Mouse (Mus musculus) C2C12 (cell line): Measurements from ENCODE around the gene Cryba4. TPM values are rescaled to one million over a fixed set of nuclear protein-coding genes. Genes with fewer than 3 reads are reported as not detected.

Experiments used
- H3K27me3 ChIP-seq: one replicate; pipeline ENCODE4 v1.6.1; 2011; ENCODE audit not compliant: control insufficient read depth, insufficient read depth, insufficient read length
- H3K36me3 ChIP-seq: one replicate; pipeline ENCODE4 v1.6.1; 2011; ENCODE audit not compliant: control insufficient read depth, insufficient read depth
- H3K4me3 ChIP-seq: one replicate; pipeline ENCODE4 v1.5.1; 2011; ENCODE audit warnings: mild to moderate bottlenecking, control low read depth; ENCODE audit not compliant: poor library complexity, insufficient read depth, severe bottlenecking
- H3K79me2 ChIP-seq: one replicate; pipeline ENCODE4 v1.6.1; 2011; ENCODE audit not compliant: control insufficient read depth, insufficient read depth
- H3K79me3 ChIP-seq: one replicate; pipeline ENCODE4 v1.6.1; 2011; ENCODE audit warnings: low read depth, control low read depth
- H3ac ChIP-seq: one replicate; pipeline ENCODE3; 2011; ENCODE audit warnings: low read depth; ENCODE audit not compliant: control insufficient read depth, insufficient read length
- CEBPB ChIP-seq: IDR thresholded peaks from one replicate; pipeline ENCODE4 v1.6.1; 2011; ENCODE audit warnings: low read depth, mild to moderate bottlenecking, control low read depth, moderate library complexity
- CTCF ChIP-seq: IDR thresholded peaks from one replicate; pipeline ENCODE4 v1.5.1; 2011; ENCODE audit not compliant: control insufficient read depth, insufficient read depth, insufficient read length
- FOSL1 ChIP-seq: IDR thresholded peaks from one replicate; pipeline ENCODE4 v1.8.0; 2011; ENCODE audit warnings: mild to moderate bottlenecking, low read length; ENCODE audit not compliant: poor library complexity, insufficient read depth, severe bottlenecking
- MAX ChIP-seq: IDR thresholded peaks from one replicate; pipeline ENCODE4 v1.6.1; 2011; ENCODE audit warnings: mild to moderate bottlenecking, control low read depth
- MYOD1 ChIP-seq: IDR thresholded peaks from one replicate; pipeline ENCODE4 v1.6.1; 2011; ENCODE audit warnings: low read depth; ENCODE audit not compliant: control insufficient read depth, insufficient read length
- MYOG ChIP-seq: IDR thresholded peaks from one replicate; pipeline ENCODE4 v1.6.1; 2011; ENCODE audit not compliant: control insufficient read depth, insufficient read length; ENCODE audit errors: extremely low read depth
- USF1 ChIP-seq: IDR thresholded peaks from one replicate; pipeline ENCODE4 v1.6.1; 2011; ENCODE audit warnings: low read depth, mild to moderate bottlenecking, control low read depth, moderate library complexity
- long read RNA-seq, 2 experiments: library from polyadenylated mRNA; unstranded; transcript quantifications; one replicate each; pipeline ENCODE4 v2.0.0; 2019 to 2020
- polyA plus RNA-seq: library from polyadenylated mRNA; unstranded; fragments of >200 nt; fragmentation: generic; extraction: Trizol; gene quantifications from one replicate; pipeline ENCODE4 v1.2.1, GENCODE M21; 2012; ENCODE audit warnings: missing spikeins

Cryba4 gene
- polyA plus RNA-seq, result 1.9 TPM
- long read RNA-seq, experiment 1, partial matches to known transcripts, result 0 of 4 reads
- long read RNA-seq, experiment 1, other reads (novel, unspliced or antisense), result 4 of 4 reads
- long read RNA-seq, experiment 2, partial matches to known transcripts, result 0 of 9 reads
- long read RNA-seq, experiment 2, other reads (novel, unspliced or antisense), result 9 of 9 reads

DNA sequence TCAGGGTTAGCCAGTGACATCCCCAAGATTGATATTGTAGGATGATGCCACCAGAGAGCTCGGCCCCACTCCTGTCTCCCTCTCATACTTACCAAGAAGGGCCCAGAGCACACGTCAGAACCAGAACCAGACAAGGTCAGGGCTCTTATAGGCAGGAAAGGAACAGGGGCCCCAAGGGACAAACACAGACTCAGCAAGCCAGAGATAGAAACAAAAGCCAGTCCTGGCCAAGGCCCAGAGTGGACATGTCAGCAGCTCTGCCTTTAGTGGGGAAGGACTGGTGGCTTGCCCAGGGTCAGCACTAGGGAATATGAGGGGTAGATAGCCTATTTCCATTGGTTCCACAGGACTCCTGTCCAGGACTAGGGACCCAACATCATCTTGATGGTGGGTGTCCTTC is at the start of gene Cryba4:
Cryba4 (minus strand) TSS at position 119 of the 400 bp plus-strand sequence.
- H3ac ChIP-seq, result no peak within 1 kb of the TSS
- no peaks in the 10 kb centered on the region for H3K27me3 ChIP-seq
- no peaks in the 10 kb centered on the region for H3K36me3 ChIP-seq
- H3K4me3 ChIP-seq, result no peak within 1 kb of the TSS
- no peaks in the 10 kb centered on the region for H3K79me3 ChIP-seq
- H3K79me2 ChIP-seq, result no peaks in the 10 kb centered on the region
- no peak for TF ChIP-seq CTCF
- TF ChIP-seq FOSL1, result no peak
- TF ChIP-seq MYOD1, result no peak
- no peak for TF ChIP-seq MAX
- no peak for TF ChIP-seq USF1
- no peak for TF ChIP-seq MYOG
- TF ChIP-seq CEBPB, result no peak

DNA sequence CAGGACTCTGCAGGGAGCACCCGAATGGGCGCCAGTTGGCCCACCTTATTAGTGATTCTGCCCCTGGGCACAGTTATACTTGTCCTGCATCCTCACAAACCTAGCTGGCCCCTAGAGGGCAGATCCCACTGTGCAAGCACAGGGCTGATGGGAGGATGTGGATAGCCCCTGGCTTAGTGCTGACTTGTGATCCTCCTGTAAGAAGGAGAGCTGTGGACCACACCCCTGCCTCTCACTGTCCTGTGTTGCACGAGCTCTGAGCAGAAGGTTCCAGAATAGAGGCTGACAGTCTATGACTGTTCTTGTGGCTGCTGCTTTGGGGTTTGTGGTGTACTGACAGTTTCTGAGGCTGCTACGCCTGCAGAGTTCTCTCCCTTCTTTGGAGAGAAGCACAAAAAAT is 49.4 kb upstream of the Cryba4 start:
- TF ChIP-seq FOSL1 (no peak), MYOD1 (no peak), USF1 (no peak), CEBPB (no peak)
- H3K27me3 ChIP-seq, result no peaks in the 10 kb centered on the region
- H3K79me2 ChIP-seq, result peaks cover 99% of the 10 kb centered on the region
- peaks cover 71% of the 10 kb centered on the region for H3K36me3 ChIP-seq
- no peak overlapping the region for H3ac ChIP-seq
- peaks cover 74% of the 10 kb centered on the region for H3K79me3 ChIP-seq
- no peak overlapping the region for H3K4me3 ChIP-seq

DNA sequence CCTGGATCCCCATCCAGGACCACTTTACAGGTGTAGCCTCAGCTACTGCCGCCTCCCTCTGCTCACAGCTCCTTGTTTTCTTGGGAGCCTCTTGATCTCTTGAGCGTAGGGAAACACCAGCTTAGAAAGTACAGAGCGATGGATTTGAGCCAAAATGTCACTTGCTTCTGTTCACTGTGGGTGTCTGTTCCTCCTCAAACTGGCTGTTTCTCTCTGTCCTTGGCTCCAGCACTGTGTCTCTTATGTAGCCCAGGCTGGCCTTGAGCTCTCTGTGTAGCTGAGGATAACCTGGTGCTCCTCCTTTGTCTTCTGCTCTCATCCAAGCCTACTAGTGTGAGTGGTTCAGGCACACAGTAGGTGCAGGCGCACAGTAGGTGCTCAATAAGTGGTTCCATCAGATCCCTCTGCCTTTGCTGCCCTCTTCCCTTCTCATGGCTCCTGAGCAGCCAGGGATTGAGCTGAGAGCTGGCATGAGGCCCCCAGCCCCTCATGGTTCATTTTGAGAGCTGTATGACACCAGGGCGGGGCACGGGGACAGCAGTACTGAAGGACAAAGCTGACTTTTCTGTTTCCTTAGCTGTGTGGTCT is 48.5 kb upstream of the Cryba4 start:
- H3K4me3 ChIP-seq, result no peak overlapping the region
- peaks cover 99% of the 10 kb centered on the region for H3K79me2 ChIP-seq
- no peak overlapping the region for H3ac ChIP-seq
- H3K27me3 ChIP-seq, result no peaks in the 10 kb centered on the region
- TF ChIP-seq MYOG, result no peak
- TF ChIP-seq USF1, result no peak
- no peak for TF ChIP-seq MYOD1
- no peak for TF ChIP-seq MAX
- no peak for TF ChIP-seq CTCF
- no peak for TF ChIP-seq CEBPB
- TF ChIP-seq FOSL1, result no peak
- H3K36me3 ChIP-seq, result peaks cover 62% of the 10 kb centered on the region
- H3K79me3 ChIP-seq, result peaks cover 80% of the 10 kb centered on the region

GRCm38 (mm10) chr5:112300112-112300511 is 47.8 kb upstream of the Cryba4 start:
- Histone ChIP-seq H3K36me3 (peaks cover 56% of the 10 kb centered on the region), H3K4me3 (no peak overlapping the region), H3K27me3 (no peaks in the 10 kb centered on the region), H3K79me3 (peaks cover 85% of the 10 kb centered on the region), H3K79me2 (peaks cover 99% of the 10 kb centered on the region), H3ac (no peak overlapping the region)
- TF ChIP-seq USF1 (no peak), MAX (no peak)

GRCm38 (mm10) chr5:112299399-112299798 is 47.1 kb upstream of the Cryba4 start:
- Histone ChIP-seq H3K79me3 (peaks cover 86% of the 10 kb centered on the region), H3K4me3 (no peak overlapping the region), H3ac (no peak overlapping the region), H3K27me3 (no peaks in the 10 kb centered on the region), H3K36me3 (peaks cover 49% of the 10 kb centered on the region), H3K79me2 (peaks cover 99% of the 10 kb centered on the region)
- no peak for TF ChIP-seq CEBPB
- TF ChIP-seq FOSL1, result no peak
- no peak for TF ChIP-seq MAX
- TF ChIP-seq MYOG, result no peak
- TF ChIP-seq MYOD1, result no peak
- TF ChIP-seq CTCF, result no peak
- TF ChIP-seq USF1, result no peak
